Mouse (Mus musculus): ENCODE measurements around the gene Sf3b3. TPM values are rescaled to one million over a fixed set of nuclear protein-coding genes. Genes with fewer than 3 reads are reported as not detected.
"Not testable (repeated sequence)": the region's sequence is repeated elsewhere in the genome, so short reads cannot be mapped to it uniquely, and the experiment has no call there.

Sf3b3 gene
- polyA plus RNA-seq, 1 experiment, result 81.3 TPM

- TF ChIP-seq POLR2A (IDR thresholded peaks at IDR 0.05; ENCODE audit: borderline replicate concordance, extremely low read depth, insufficient read depth, insufficient read length, poor library complexity, severe bottlenecking) (no peak), CTCF (IDR thresholded peaks at IDR 0.05; ENCODE audit: borderline replicate concordance, extremely low read depth, insufficient read depth, insufficient read length) (no peak)
Observed at GRCm38 (mm10) chr8:110881741-110882310, 35.2 kb upstream of the Sf3b3 start.

GRCm38 (mm10) chr8:110877862-110878261 is 31.3 kb upstream of the Sf3b3 start:
- TF ChIP-seq CTCF (IDR thresholded peaks at IDR 0.05; ENCODE audit: borderline replicate concordance, extremely low read depth, insufficient read depth, insufficient read length) (no peak), POLR2A (IDR thresholded peaks at IDR 0.05; ENCODE audit: borderline replicate concordance, extremely low read depth, insufficient read depth, insufficient read length, poor library complexity, severe bottlenecking) (no peak)
- no peak for DNase-seq (ENCODE audit: low read depth)

More at GRCm38 (mm10) chr8:110881741-110882310, 35.2 kb upstream of the Sf3b3 start:
- peak; percentile 5 for DNase-seq (ENCODE audit: low read depth)

GRCm38 (mm10) chr8:110870501-110870900 is 23.9 kb upstream of the Sf3b3 start:
- no peak for DNase-seq (ENCODE audit: low read depth)
- no peak for TF ChIP-seq CTCF (IDR thresholded peaks at IDR 0.05; ENCODE audit: borderline replicate concordance, extremely low read depth, insufficient read depth, insufficient read length)
- no peak for TF ChIP-seq POLR2A (IDR thresholded peaks at IDR 0.05; ENCODE audit: borderline replicate concordance, extremely low read depth, insufficient read depth, insufficient read length, poor library complexity, severe bottlenecking)

- DNase-seq (ENCODE audit: low read depth), result not testable (repeated sequence)
Observed at GRCm38 (mm10) chr8:110861347-110862025, 14.9 kb upstream of the Sf3b3 start.

- TF ChIP-seq CTCF (IDR thresholded peaks at IDR 0.05; ENCODE audit: borderline replicate concordance, extremely low read depth, insufficient read depth, insufficient read length) (peak; percentile 42; the same call in 1 of the 2 replicates), POLR2A (IDR thresholded peaks at IDR 0.05; ENCODE audit: borderline replicate concordance, extremely low read depth, insufficient read depth, insufficient read length, poor library complexity, severe bottlenecking) (no peak)
- DNase-seq (ENCODE audit: low read depth), result peak; percentile 19
Observed at GRCm38 (mm10) chr8:110859651-110860501, 13.3 kb upstream of the Sf3b3 start.

GRCm38 (mm10) chr8:110856760-110857461 is 10.3 kb upstream of the Sf3b3 start:
- TF ChIP-seq CTCF (IDR thresholded peaks at IDR 0.05; ENCODE audit: borderline replicate concordance, extremely low read depth, insufficient read depth, insufficient read length) (no peak), POLR2A (IDR thresholded peaks at IDR 0.05; ENCODE audit: borderline replicate concordance, extremely low read depth, insufficient read depth, insufficient read length, poor library complexity, severe bottlenecking) (no peak)
- peak; percentile 5 for DNase-seq (ENCODE audit: low read depth)

- not testable (repeated sequence) for DNase-seq (ENCODE audit: low read depth)
Observed at GRCm38 (mm10) chr8:110856073-110856472, 9.5 kb upstream of the Sf3b3 start.

- DNase-seq (ENCODE audit: low read depth), result no peak
- no peak for TF ChIP-seq CTCF (IDR thresholded peaks at IDR 0.05; ENCODE audit: borderline replicate concordance, extremely low read depth, insufficient read depth, insufficient read length)
Observed at GRCm38 (mm10) chr8:110851186-110851585, 4.6 kb upstream of the Sf3b3 start.

- no peak for DNase-seq (ENCODE audit: low read depth)
- no peak for TF ChIP-seq CTCF (IDR thresholded peaks at IDR 0.05; ENCODE audit: borderline replicate concordance, extremely low read depth, insufficient read depth, insufficient read length)
- no peak for TF ChIP-seq POLR2A (IDR thresholded peaks at IDR 0.05; ENCODE audit: borderline replicate concordance, extremely low read depth, insufficient read depth, insufficient read length, poor library complexity, severe bottlenecking)
Observed at GRCm38 (mm10) chr8:110847645-110848495, 1.3 kb upstream of the Sf3b3 start.

- TF ChIP-seq CTCF (IDR thresholded peaks at IDR 0.05; ENCODE audit: borderline replicate concordance, extremely low read depth, insufficient read depth, insufficient read length) (no peak), POLR2A (IDR thresholded peaks at IDR 0.05; ENCODE audit: borderline replicate concordance, extremely low read depth, insufficient read depth, insufficient read length, poor library complexity, severe bottlenecking) (no peak)
- no peak for DNase-seq (ENCODE audit: low read depth)
Observed at GRCm38 (mm10) chr8:110847171-110847549, 573 bp upstream of the Sf3b3 start.
